Mouse (Mus musculus) liver, adult 2 months (tissue): ENCODE measurements around the gene Foxo1. TPM values are rescaled to one million over a fixed set of nuclear protein-coding genes. Genes with fewer than 3 reads are reported as not detected.

Experiments used
- DNase-seq: peaks from one replicate; pipeline ENCODE4 v3.0.0-alpha.2; 2011; ENCODE audit warnings: low read depth, low spot score; ENCODE audit errors: extremely low read depth
- H3K27ac ChIP-seq: fragments of 200-500 bp; replicated peaks from 2 replicates; pipeline ENCODE4 v1.5.1; 2012; ENCODE audit warnings: low read depth, mild to moderate bottlenecking, control low read depth, inconsistent platforms, low read length; ENCODE audit not compliant: insufficient read depth
- H3K27me3 ChIP-seq: fragments of 200-500 bp; 2 replicates; pipeline ENCODE4 v1.6.1; 2012; ENCODE audit warnings: mild to moderate bottlenecking, moderate library complexity, low read length, inconsistent platforms; ENCODE audit not compliant: control insufficient read depth, insufficient read depth
- H3K36me3 ChIP-seq: fragments of 200-500 bp; 2 replicates; pipeline ENCODE4 v1.6.1; 2012; ENCODE audit warnings: low read length, inconsistent platforms; ENCODE audit not compliant: control insufficient read depth, insufficient read depth
- H3K4me1 ChIP-seq: fragments of 200-500 bp; 2 replicates; pipeline ENCODE4 v1.6.1; 2011; ENCODE audit warnings: low read length; ENCODE audit not compliant: control insufficient read depth, insufficient read depth
- H3K4me3 ChIP-seq: fragments of 200-500 bp; 2 replicates; pipeline ENCODE4 v1.5.1; 2011; ENCODE audit warnings: low read depth, mild to moderate bottlenecking, control low read depth, low read length, moderate library complexity; ENCODE audit not compliant: insufficient read depth
- H3K79me2 ChIP-seq: fragments of 200-500 bp; 2 replicates; pipeline ENCODE4 v1.6.1; 2012; ENCODE audit warnings: inconsistent platforms, mild to moderate bottlenecking, low read length, moderate library complexity; ENCODE audit not compliant: control insufficient read depth, insufficient read depth
- H3K9ac ChIP-seq: fragments of 200-500 bp; 2 replicates; pipeline ENCODE4 v1.6.1; 2012; ENCODE audit warnings: low read depth, mild to moderate bottlenecking, control low read depth, inconsistent platforms, low read length
- CTCF ChIP-seq: fragments of 200-500 bp; IDR thresholded peaks from 2 replicates; pipeline ENCODE4 v1.5.1; 2011; ENCODE audit warnings: low read depth, low read length, control low read depth
- POLR2A ChIP-seq: fragments of 200-500 bp; IDR thresholded peaks from 2 replicates; pipeline ENCODE4 v1.6.1; 2011; ENCODE audit warnings: low read length, control low read depth; ENCODE audit not compliant: insufficient read depth; ENCODE audit errors: extremely low read depth
- WGBS: fragments of 180-500 bp; shearing (Covaris S2); methylation state at CpG from one replicate; pipeline ENCODE4 v1.1.7; 2018; 5-methylcytosine and 5-hydroxymethylcytosine counted together
- polyA plus RNA-seq: library from polyadenylated mRNA; depleted of rRNA; stranded (reverse); fragments of >200 nt; gene quantifications from 2 replicates; pipeline ENCODE4 v1.2.3, GENCODE M21; 2012
- total RNA-seq: library from RNA; depleted of rRNA; stranded (reverse); fragments of >200 nt; gene quantifications from 2 replicates; pipeline ENCODE4 v1.2.3, GENCODE M21; 2014

Gene Foxo1
- total and polyA plus RNA-seq, 2 experiments = 5.8 to 6.5 TPM

GRCm38 (mm10) chr3:52241062-52241461 is 27.1 kb upstream of the Foxo1 start:
- 76% methylated on average over 5 of the region's 5 CpGs for WGBS
- DNase-seq = no peak
- TF ChIP-seq CTCF = no peak
- TF ChIP-seq POLR2A = no peak

GRCm38 (mm10) chr3:52242457-52243105 is 25.6 kb upstream of the Foxo1 start:
- peak; percentile 32 for DNase-seq
- TF ChIP-seq CTCF (peak; percentile 52), POLR2A (no peak)
- H3K9ac ChIP-seq = no peak overlapping the region
- no peaks in the 10 kb centered on the region for H3K79me2 ChIP-seq
- no peaks in the 10 kb centered on the region for H3K36me3 ChIP-seq
- H3K4me1 ChIP-seq = no peaks in the 10 kb centered on the region
- 38% methylated on average over 6 of the region's 6 CpGs for WGBS
- H3K4me3 ChIP-seq = no peak overlapping the region
- H3K27ac ChIP-seq = no peak overlapping the region
- no peaks in the 10 kb centered on the region for H3K27me3 ChIP-seq

More at GRCm38 (mm10) chr3:52241062-52241461, 27.1 kb upstream of the Foxo1 start:
- Histone ChIP-seq H3K36me3 (no peaks in the 10 kb centered on the region), H3K4me3 (no peak overlapping the region), H3K4me1 (no peaks in the 10 kb centered on the region), H3K9ac (no peak overlapping the region), H3K79me2 (no peaks in the 10 kb centered on the region), H3K27ac (no peak overlapping the region), H3K27me3 (no peaks in the 10 kb centered on the region)

- DNase-seq = peak; percentile 13
- Histone ChIP-seq H3K36me3 (no peaks in the 10 kb centered on the region), H3K79me2 (no peaks in the 10 kb centered on the region), H3K4me1 (no peaks in the 10 kb centered on the region), H3K4me3 (no peak overlapping the region), H3K9ac (no peak overlapping the region), H3K27ac (no peak overlapping the region), H3K27me3 (no peaks in the 10 kb centered on the region)
- TF ChIP-seq POLR2A = no peak
- TF ChIP-seq CTCF = peak; percentile 66
- whole genome bisulfite sequencing = 47% methylated on average over 12 of the region's 12 CpGs
Measured at GRCm38 (mm10) chr3:52243271-52244021, 24.7 kb upstream of the Foxo1 start.

- H3K27me3 ChIP-seq = no peaks in the 10 kb centered on the region
- no peak overlapping the region for H3K9ac ChIP-seq
- no peaks in the 10 kb centered on the region for H3K4me1 ChIP-seq
- H3K36me3 ChIP-seq = no peaks in the 10 kb centered on the region
- no peak for TF ChIP-seq CTCF
- no peak for TF ChIP-seq POLR2A
- no peaks in the 10 kb centered on the region for H3K79me2 ChIP-seq
- H3K27ac ChIP-seq = no peak overlapping the region
- 81% methylated on average over 12 of the region's 12 CpGs for WGBS
- DNase-seq = no peak
- H3K4me3 ChIP-seq = no peak overlapping the region
Measured at GRCm38 (mm10) chr3:52245996-52246830, 21.9 kb upstream of the Foxo1 start.

GRCm38 (mm10) chr3:52251184-52251583 is 17.0 kb upstream of the Foxo1 start:
- no peak for DNase-seq
- Histone ChIP-seq H3K27ac (no peak overlapping the region), H3K9ac (no peak overlapping the region), H3K79me2 (no peaks in the 10 kb centered on the region), H3K27me3 (no peaks in the 10 kb centered on the region), H3K4me1 (no peaks in the 10 kb centered on the region), H3K4me3 (no peak overlapping the region), H3K36me3 (no peaks in the 10 kb centered on the region)
- 56% methylated on average over 1 of the region's 1 CpGs for WGBS
- TF ChIP-seq POLR2A (no peak), CTCF (no peak)
